Mouse (Mus musculus): Measurements from ENCODE around the gene Ccdc7a. TPM values are rescaled to one million over a fixed set of nuclear protein-coding genes. Genes with fewer than 3 reads are reported as not detected.

Gene Ccdc7a
- polyA plus RNA-seq, 1 experiment from 2014 or later = not detected

GRCm38 (mm10) chr8:128798594-128798993 lies 266.7 kb downstream of the Ccdc7a start, which contains the start of gene Gm3952:
Gm3952 (minus strand) TSS chr8:128798694.
- Histone ChIP-seq H3K4me3 (ENCODE audit: low read depth, low read length) (no peak within 1 kb of the TSS), H3K27me3 (replicated peaks; ENCODE audit: control insufficient read depth, insufficient read depth, low read length) (no peaks in the 10 kb centered on the region), H3K9ac (ENCODE audit: low read depth, low read length) (no peak within 1 kb of the TSS), H3K4me2 (ENCODE audit: low read depth, low read length) (no peak within 1 kb of the TSS), H3K4me1 (ENCODE audit: control insufficient read depth, insufficient read depth, low read length) (no peaks in the 10 kb centered on the region), H3K9me3 (ENCODE audit: control insufficient read depth, low read length) (no peaks in the 10 kb centered on the region), H3K36me3 (ENCODE audit: control insufficient read depth, insufficient read depth, low read length) (no peaks in the 10 kb centered on the region), H3K27ac (replicated peaks; ENCODE audit: low read depth, low read length) (no peak within 1 kb of the TSS)
- no peak for DNase-seq (ENCODE audit: low spot score)
- no peak for ATAC-seq (ENCODE audit: low read depth)
- 84% methylated on average over 1 of the region's 1 CpGs for WGBS

DNA sequence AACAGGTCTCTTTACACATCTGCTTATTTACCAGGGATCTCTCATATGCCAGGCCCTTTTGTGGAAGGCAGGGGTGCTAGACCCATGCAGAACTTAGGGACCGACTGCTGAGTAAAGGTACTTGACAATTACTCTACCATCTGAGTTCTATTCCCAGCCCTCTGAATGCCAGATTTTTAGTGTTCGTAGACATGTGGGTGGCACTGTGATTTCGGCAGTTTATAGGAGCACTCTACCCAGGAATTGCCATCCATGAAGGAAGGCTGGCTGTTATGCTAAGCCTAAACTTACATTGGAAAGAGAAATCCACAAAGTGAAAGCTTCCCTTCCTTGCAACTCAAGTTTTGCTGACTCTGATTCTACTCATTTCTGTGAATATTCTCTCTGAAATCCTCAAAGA lies 329.6 kb downstream of the Ccdc7a start:
- H3K27me3 ChIP-seq (replicated peaks; ENCODE audit: control insufficient read depth, insufficient read depth, low read length) = no peaks in the 10 kb centered on the region
- WGBS = 92% methylated on average over 3 of the region's 3 CpGs
- DNase-seq (ENCODE audit: low spot score) = no peak

GRCm38 (mm10) chr8:128734118-128734517 lies 331.2 kb downstream of the Ccdc7a start:
- Histone ChIP-seq H3K27ac (replicated peaks; ENCODE audit: low read depth, low read length) (no peak overlapping the region), H3K4me3 (ENCODE audit: low read depth, low read length) (no peak overlapping the region), H3K4me1 (ENCODE audit: control insufficient read depth, insufficient read depth, low read length) (no peaks in the 10 kb centered on the region), H3K4me2 (ENCODE audit: low read depth, low read length) (no peak overlapping the region), H3K27me3 (replicated peaks; ENCODE audit: control insufficient read depth, insufficient read depth, low read length) (no peaks in the 10 kb centered on the region), H3K36me3 (ENCODE audit: control insufficient read depth, insufficient read depth, low read length) (peaks cover 63% of the 10 kb centered on the region), H3K9ac (ENCODE audit: low read depth, low read length) (no peak overlapping the region), H3K9me3 (ENCODE audit: control insufficient read depth, low read length) (no peaks in the 10 kb centered on the region)
- DNase-seq (ENCODE audit: low spot score) (no peak), ATAC-seq (ENCODE audit: low read depth) (no peak)
- 95% methylated on average over 3 of the region's 3 CpGs for WGBS

More for the DNA sequence above, 329.6 kb downstream of the Ccdc7a start:
- no peak for ATAC-seq (ENCODE audit: low read depth)
- Histone ChIP-seq H3K9ac (ENCODE audit: low read depth, low read length) (no peak overlapping the region), H3K9me3 (ENCODE audit: control insufficient read depth, low read length) (0 out of 2 replicates have a peak, but pooled peaks cover 3% of the 10 kb centered on the region), H3K36me3 (ENCODE audit: control insufficient read depth, insufficient read depth, low read length) (peaks cover 64% of the 10 kb centered on the region), H3K4me3 (ENCODE audit: low read depth, low read length) (no peak overlapping the region), H3K27ac (replicated peaks; ENCODE audit: low read depth, low read length) (no peak overlapping the region), H3K4me2 (ENCODE audit: low read depth, low read length) (no peak overlapping the region), H3K4me1 (ENCODE audit: control insufficient read depth, insufficient read depth, low read length) (no peaks in the 10 kb centered on the region)

DNA sequence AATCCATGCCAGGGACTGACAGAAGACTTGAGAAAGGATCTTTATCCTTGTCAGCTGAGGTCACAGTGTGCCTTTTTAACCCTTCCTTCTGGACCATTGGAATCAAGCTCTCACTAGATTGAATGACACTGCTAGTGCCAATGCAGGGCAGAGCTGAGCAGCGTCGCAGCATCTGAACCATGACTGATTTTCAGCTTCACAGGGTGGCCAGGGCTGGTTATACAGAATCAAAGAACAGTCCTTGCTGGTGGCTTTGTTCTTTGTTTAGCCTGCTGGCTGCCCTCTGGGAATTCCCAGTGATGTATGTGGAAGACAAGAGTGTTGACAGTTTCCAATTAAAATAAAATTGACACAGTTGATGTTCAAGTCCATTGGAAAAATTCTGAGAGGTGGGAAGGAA lies 333.1 kb downstream of the Ccdc7a start:
- H3K4me2 ChIP-seq (ENCODE audit: low read depth, low read length) = no peak overlapping the region
- DNase-seq (ENCODE audit: low spot score) (no peak), ATAC-seq (ENCODE audit: low read depth) (no peak)
- no peak overlapping the region for H3K9ac ChIP-seq (ENCODE audit: low read depth, low read length)
- H3K9me3 ChIP-seq (ENCODE audit: control insufficient read depth, low read length) = no peaks in the 10 kb centered on the region
- peaks cover 66% of the 10 kb centered on the region for H3K36me3 ChIP-seq (ENCODE audit: control insufficient read depth, insufficient read depth, low read length)
- H3K27ac ChIP-seq (replicated peaks; ENCODE audit: low read depth, low read length) = no peak overlapping the region
- no peaks in the 10 kb centered on the region for H3K27me3 ChIP-seq (replicated peaks; ENCODE audit: control insufficient read depth, insufficient read depth, low read length)
- H3K4me1 ChIP-seq (ENCODE audit: control insufficient read depth, insufficient read depth, low read length) = no peaks in the 10 kb centered on the region
- no peak overlapping the region for H3K4me3 ChIP-seq (ENCODE audit: low read depth, low read length)
- 29% methylated on average over 2 of the region's 2 CpGs for WGBS

- Histone ChIP-seq H3K9ac (ENCODE audit: low read depth, low read length) (no peak overlapping the region), H3K27me3 (replicated peaks; ENCODE audit: control insufficient read depth, insufficient read depth, low read length) (no peaks in the 10 kb centered on the region), H3K27ac (replicated peaks; ENCODE audit: low read depth, low read length) (no peak overlapping the region), H3K4me3 (ENCODE audit: low read depth, low read length) (no peak overlapping the region), H3K9me3 (ENCODE audit: control insufficient read depth, low read length) (no peaks in the 10 kb centered on the region), H3K36me3 (ENCODE audit: control insufficient read depth, insufficient read depth, low read length) (peaks cover 73% of the 10 kb centered on the region), H3K4me2 (ENCODE audit: low read depth, low read length) (no peak overlapping the region), H3K4me1 (ENCODE audit: control insufficient read depth, insufficient read depth, low read length) (no peaks in the 10 kb centered on the region)
- no peak for DNase-seq (ENCODE audit: low spot score)
- 88% methylated on average over 1 of the region's 1 CpGs for WGBS
- no peak for ATAC-seq (ENCODE audit: low read depth)
These were observed 338.1 kb downstream of the Ccdc7a start for GRCm38 (mm10) chr8:128727213-128727612.

GRCm38 (mm10) chr8:128724819-128725218 lies 340.5 kb downstream of the Ccdc7a start:
- peak; percentile 60 for DNase-seq (ENCODE audit: low spot score)
- peaks cover 72% of the 10 kb centered on the region for H3K36me3 ChIP-seq (ENCODE audit: control insufficient read depth, insufficient read depth, low read length)
- no peak overlapping the region for H3K4me3 ChIP-seq (ENCODE audit: low read depth, low read length)
- no peaks in the 10 kb centered on the region for H3K27me3 ChIP-seq (replicated peaks; ENCODE audit: control insufficient read depth, insufficient read depth, low read length)
- peak; percentile 65; the same call in 1 of the 2 replicates for ATAC-seq (ENCODE audit: low read depth)
- 63% methylated on average over 1 of the region's 1 CpGs for WGBS
- no peak overlapping the region for H3K27ac ChIP-seq (replicated peaks; ENCODE audit: low read depth, low read length)
- no peaks in the 10 kb centered on the region for H3K4me1 ChIP-seq (ENCODE audit: control insufficient read depth, insufficient read depth, low read length)
- no peak overlapping the region for H3K4me2 ChIP-seq (ENCODE audit: low read depth, low read length)
- no peaks in the 10 kb centered on the region for H3K9me3 ChIP-seq (ENCODE audit: control insufficient read depth, low read length)
- H3K9ac ChIP-seq (ENCODE audit: low read depth, low read length) = no peak overlapping the region

GRCm38 (mm10) chr8:128716184-128716583 lies 349.1 kb downstream of the Ccdc7a start:
- H3K4me3 ChIP-seq (ENCODE audit: low read depth, low read length) = no peak overlapping the region
- no peaks in the 10 kb centered on the region for H3K4me1 ChIP-seq (ENCODE audit: control insufficient read depth, insufficient read depth, low read length)
- no peak overlapping the region for H3K27ac ChIP-seq (replicated peaks; ENCODE audit: low read depth, low read length)
- no peaks in the 10 kb centered on the region for H3K9me3 ChIP-seq (ENCODE audit: control insufficient read depth, low read length)
- H3K27me3 ChIP-seq (replicated peaks; ENCODE audit: control insufficient read depth, insufficient read depth, low read length) = no peaks in the 10 kb centered on the region
- DNase-seq (ENCODE audit: low spot score) = no peak
- H3K4me2 ChIP-seq (ENCODE audit: low read depth, low read length) = no peak overlapping the region
- no peak for ATAC-seq (ENCODE audit: low read depth)
- no peak overlapping the region for H3K9ac ChIP-seq (ENCODE audit: low read depth, low read length)
- H3K36me3 ChIP-seq (ENCODE audit: control insufficient read depth, insufficient read depth, low read length) = peaks cover 72% of the 10 kb centered on the region

DNA sequence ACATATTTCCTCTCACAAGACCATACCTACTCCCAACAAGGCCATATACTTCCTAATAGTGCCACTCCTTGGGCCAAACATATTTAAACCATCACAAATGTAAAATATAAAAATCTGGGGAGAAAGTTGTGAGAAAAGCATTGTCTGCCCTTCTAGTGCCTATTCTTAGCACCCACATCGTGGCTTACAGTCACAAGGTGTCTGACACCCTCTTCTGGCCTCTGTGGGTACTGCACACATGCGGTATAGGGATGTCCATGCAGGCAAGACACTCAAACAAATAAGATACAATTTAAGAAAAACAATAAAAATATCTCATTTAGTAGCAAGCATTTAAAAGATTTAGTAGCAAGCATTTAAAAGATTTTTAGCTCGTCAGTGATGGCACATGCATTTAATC lies 356.1 kb downstream of the Ccdc7a start:
- DNase-seq (ENCODE audit: low spot score) (peak; percentile 72), ATAC-seq (ENCODE audit: low read depth) (no peak)
- H3K9me3 ChIP-seq (ENCODE audit: control insufficient read depth, low read length) = no peaks in the 10 kb centered on the region
- peaks cover 60% of the 10 kb centered on the region for H3K36me3 ChIP-seq (ENCODE audit: control insufficient read depth, insufficient read depth, low read length)
- no peak overlapping the region for H3K4me2 ChIP-seq (ENCODE audit: low read depth, low read length)
- H3K4me3 ChIP-seq (ENCODE audit: low read depth, low read length) = no peak overlapping the region
- no peak overlapping the region for H3K9ac ChIP-seq (ENCODE audit: low read depth, low read length)
- 52% methylated on average over 3 of the region's 3 CpGs for WGBS
- H3K27ac ChIP-seq (replicated peaks; ENCODE audit: low read depth, low read length) = no peak overlapping the region
- H3K4me1 ChIP-seq (ENCODE audit: control insufficient read depth, insufficient read depth, low read length) = no peaks in the 10 kb centered on the region
- H3K27me3 ChIP-seq (replicated peaks; ENCODE audit: control insufficient read depth, insufficient read depth, low read length) = no peaks in the 10 kb centered on the region

- no peak overlapping the region for H3K27ac ChIP-seq (replicated peaks; ENCODE audit: low read depth, low read length)
- WGBS = 75% methylated on average over 2 of the region's 2 CpGs
- no peaks in the 10 kb centered on the region; the same call in 1 of the 2 replicates for H3K4me1 ChIP-seq (ENCODE audit: control insufficient read depth, insufficient read depth, low read length)
- H3K4me2 ChIP-seq (ENCODE audit: low read depth, low read length) = no peak overlapping the region
- DNase-seq (ENCODE audit: low spot score) (no peak), ATAC-seq (ENCODE audit: low read depth) (no peak)
- no peaks in the 10 kb centered on the region for H3K9me3 ChIP-seq (ENCODE audit: control insufficient read depth, low read length)
- no peaks in the 10 kb centered on the region for H3K27me3 ChIP-seq (replicated peaks; ENCODE audit: control insufficient read depth, insufficient read depth, low read length)
- no peak overlapping the region for H3K9ac ChIP-seq (ENCODE audit: low read depth, low read length)
- H3K4me3 ChIP-seq (ENCODE audit: low read depth, low read length) = no peak overlapping the region
- peaks cover 28% of the 10 kb centered on the region for H3K36me3 ChIP-seq (ENCODE audit: control insufficient read depth, insufficient read depth, low read length)
These were observed 360.5 kb downstream of the Ccdc7a start for GRCm38 (mm10) chr8:128704836-128705235.

Data from embryonic facial prominence, embryonic 14.5 days (tissue).